Mouse (Mus musculus) forebrain, embryonic 14.5 days (tissue): ENCODE data around the gene Zcchc12. TPM values are rescaled to one million over a fixed set of nuclear protein-coding genes. Genes with fewer than 3 reads are reported as not detected.

Experiments
- ATAC-seq: fragments of 200-750 bp; cut with Nextera tagmentation; 2 replicates; pipeline ENCODE4 v1.8.0; 2017; ENCODE audit warnings: mild to moderate bottlenecking, moderate library complexity
- DNase-seq: peaks from one replicate; pipeline ENCODE4 v3.0.0-alpha.2; 2015; ENCODE audit warnings: low spot score
- H3K27ac ChIP-seq: fragments of 300-500 bp; sonication (generic); 2 replicates; pipeline ENCODE4 v1.5.1; 2014; ENCODE audit warnings: low read depth, mild to moderate bottlenecking, control low read depth, low read length, moderate library complexity
- H3K27me3 ChIP-seq: fragments of 300-500 bp; sonication (generic); replicated peaks from 2 replicates; pipeline ENCODE4 v1.6.1; 2014; ENCODE audit warnings: low read length, control low read depth, mixed read lengths; ENCODE audit not compliant: control insufficient read depth, insufficient read depth
- H3K36me3 ChIP-seq: fragments of 300-500 bp; sonication (generic); 2 replicates; pipeline ENCODE4 v1.6.1; 2014; ENCODE audit warnings: low read length, control low read depth; ENCODE audit not compliant: control insufficient read depth, insufficient read depth
- H3K4me1 ChIP-seq: fragments of 300-500 bp; sonication (generic); 2 replicates; pipeline ENCODE4 v1.6.1; 2014; ENCODE audit warnings: antibody characterized with exemption, low read length, control low read depth; ENCODE audit not compliant: control insufficient read depth, insufficient read depth
- H3K4me2 ChIP-seq: fragments of 300-500 bp; sonication (generic); 2 replicates; pipeline ENCODE4 v1.6.1; 2014; ENCODE audit warnings: mild to moderate bottlenecking, control low read depth, low read length
- H3K4me3 ChIP-seq: fragments of 300-500 bp; sonication (generic); 2 replicates; pipeline ENCODE4 v1.5.1; 2014; ENCODE audit warnings: low read depth, low read length, control low read depth
- H3K9ac ChIP-seq: fragments of 300-500 bp; sonication (generic); 2 replicates; pipeline ENCODE4 v1.6.1; 2014; ENCODE audit warnings: mild to moderate bottlenecking, low read length, control low read depth, moderate library complexity
- H3K9me3 ChIP-seq: fragments of 300-500 bp; sonication (generic); replicated peaks from 2 replicates; pipeline ENCODE4 v1.6.1; 2016; ENCODE audit warnings: low read length, control low read depth, mixed read lengths; ENCODE audit not compliant: control insufficient read depth
- WGBS: fragments of 180-500 bp; shearing (Covaris S2); extraction: QIAGEN DNeasy Blood & Tissue Kit; methylation state at CpG from one replicate; pipeline ENCODE4 v1.1.7; 2014; 5-methylcytosine and 5-hydroxymethylcytosine counted together
- polyA plus RNA-seq: library from polyadenylated mRNA; unstranded; fragments of >200 nt; fragmentation: Nextera tagmentation; extraction: Ambion mirVana; gene quantifications from 2 replicates; pipeline ENCODE4 v1.2.1, GENCODE M21; 2014

Zcchc12 gene
- polyA plus RNA-seq = 202 and 243 TPM in 2 replicates

GRCm38 (mm10) chrX:36195736-36196525, at the start of gene Zcchc12:
Zcchc12 (plus strand) TSS chrX:36195904.
- no peaks in the 10 kb centered on the region for H3K4me1 ChIP-seq
- H3K4me2 ChIP-seq = peak within 1 kb of the TSS; percentile 44
- WGBS = 34% methylated on average over 28 of the region's 28 CpGs
- H3K27ac ChIP-seq = peak within 1 kb of the TSS; percentile 68
- peak within 1 kb of the TSS; percentile 35 for H3K4me3 ChIP-seq
- no peaks in the 10 kb centered on the region for H3K9me3 ChIP-seq
- H3K9ac ChIP-seq = peak within 1 kb of the TSS; percentile 55
- no peaks in the 10 kb centered on the region for H3K36me3 ChIP-seq
- peak; percentile 79 for ATAC-seq
- peak; percentile 75 for DNase-seq
- no peaks in the 10 kb centered on the region for H3K27me3 ChIP-seq

GRCm38 (mm10) chrX:36146746-36147145, 49.0 kb upstream of the Zcchc12 start:
- Histone ChIP-seq H3K4me2 (no peak overlapping the region), H3K9ac (no peak overlapping the region), H3K9me3 (no peaks in the 10 kb centered on the region), H3K4me3 (no peak overlapping the region), H3K27me3 (no peaks in the 10 kb centered on the region), H3K4me1 (no peaks in the 10 kb centered on the region), H3K36me3 (no peaks in the 10 kb centered on the region), H3K27ac (no peak overlapping the region)
- WGBS = 61% methylated on average over 4 of the region's 4 CpGs
- DNase-seq (no peak), ATAC-seq (no peak)

- Histone ChIP-seq H3K4me2 (no peak overlapping the region), H3K9ac (no peak overlapping the region), H3K36me3 (no peaks in the 10 kb centered on the region), H3K9me3 (no peaks in the 10 kb centered on the region), H3K27ac (no peak overlapping the region), H3K4me1 (no peaks in the 10 kb centered on the region), H3K4me3 (no peak overlapping the region), H3K27me3 (no peaks in the 10 kb centered on the region)
- DNase-seq (no peak), ATAC-seq (no peak)
These were observed 45.6 kb upstream of the Zcchc12 start for GRCm38 (mm10) chrX:36150100-36150499.

GRCm38 (mm10) chrX:36156677-36157076, 39.0 kb upstream of the Zcchc12 start:
- WGBS = 65% methylated on average over 2 of the region's 2 CpGs
- no peak overlapping the region for H3K4me3 ChIP-seq
- H3K9ac ChIP-seq = no peak overlapping the region
- H3K4me2 ChIP-seq = no peak overlapping the region
- H3K27me3 ChIP-seq = no peaks in the 10 kb centered on the region
- ATAC-seq (no peak), DNase-seq (no peak)
- H3K27ac ChIP-seq = no peak overlapping the region
- no peaks in the 10 kb centered on the region for H3K4me1 ChIP-seq
- no peaks in the 10 kb centered on the region for H3K9me3 ChIP-seq
- H3K36me3 ChIP-seq = no peaks in the 10 kb centered on the region

- Histone ChIP-seq H3K4me2 (no peak overlapping the region), H3K9me3 (no peaks in the 10 kb centered on the region), H3K27me3 (no peaks in the 10 kb centered on the region), H3K4me1 (no peaks in the 10 kb centered on the region), H3K36me3 (no peaks in the 10 kb centered on the region), H3K27ac (no peak overlapping the region), H3K9ac (no peak overlapping the region), H3K4me3 (no peak overlapping the region)
- 0 out of 2 replicates have a peak, but pooled peaks have one; percentile 37 for ATAC-seq
- DNase-seq = peak; percentile 29
- 46% methylated on average over 4 of the region's 4 CpGs for WGBS
These were observed 34.1 kb upstream of the Zcchc12 start for GRCm38 (mm10) chrX:36161567-36161966.

- peak; percentile 70 for DNase-seq
These were observed 12.1 kb upstream of the Zcchc12 start for GRCm38 (mm10) chrX:36183625-36184024.

GRCm38 (mm10) chrX:36186036-36186435, 9.7 kb upstream of the Zcchc12 start:
- Histone ChIP-seq H3K4me1 (no peaks in the 10 kb centered on the region), H3K4me2 (no peak overlapping the region), H3K9ac (no peak overlapping the region), H3K9me3 (no peaks in the 10 kb centered on the region), H3K4me3 (no peak overlapping the region), H3K27ac (no peak overlapping the region), H3K27me3 (no peaks in the 10 kb centered on the region), H3K36me3 (no peaks in the 10 kb centered on the region)
- ATAC-seq (peak; percentile 44; the same call in 1 of the 2 replicates), DNase-seq (no peak)
- WGBS = 59% methylated on average over 5 of the region's 5 CpGs

More at GRCm38 (mm10) chrX:36183625-36184024, 12.1 kb upstream of the Zcchc12 start:
- Histone ChIP-seq H3K27me3 (no peaks in the 10 kb centered on the region), H3K4me1 (no peaks in the 10 kb centered on the region), H3K9ac (no peak overlapping the region), H3K4me3 (no peak overlapping the region), H3K36me3 (no peaks in the 10 kb centered on the region), H3K9me3 (no peaks in the 10 kb centered on the region), H3K27ac (no peak overlapping the region), H3K4me2 (no peak overlapping the region)
- peak; percentile 40; the same call in 1 of the 2 replicates for ATAC-seq

GRCm38 (mm10) chrX:36186443-36186842, 9.3 kb upstream of the Zcchc12 start:
- Histone ChIP-seq H3K4me3 (no peak overlapping the region), H3K27me3 (no peaks in the 10 kb centered on the region), H3K36me3 (no peaks in the 10 kb centered on the region), H3K4me1 (no peaks in the 10 kb centered on the region), H3K9me3 (no peaks in the 10 kb centered on the region), H3K9ac (no peak overlapping the region), H3K27ac (no peak overlapping the region), H3K4me2 (no peak overlapping the region)
- WGBS = 39% methylated on average over 6 of the region's 6 CpGs
- DNase-seq (peak; percentile 39), ATAC-seq (peak; percentile 72)

- H3K27me3 ChIP-seq = no peaks in the 10 kb centered on the region
- no peaks in the 10 kb centered on the region for H3K36me3 ChIP-seq
- peak; percentile 75 for DNase-seq
- H3K27ac ChIP-seq = peak overlapping the region; percentile 40
- no peaks in the 10 kb centered on the region for H3K9me3 ChIP-seq
- H3K4me3 ChIP-seq = no peak overlapping the region
- no peak overlapping the region for H3K4me2 ChIP-seq
- H3K4me1 ChIP-seq = no peaks in the 10 kb centered on the region
- H3K9ac ChIP-seq = no peak overlapping the region
- peak; percentile 58; the same call in 1 of the 2 replicates for ATAC-seq
- 31% methylated on average over 6 of the region's 6 CpGs for WGBS
These were observed 1.8 kb upstream of the Zcchc12 start for GRCm38 (mm10) chrX:36193951-36194350.
